Mouse (Mus musculus): ENCODE data around the gene Pax7.

The Pax7 gene

DNA sequence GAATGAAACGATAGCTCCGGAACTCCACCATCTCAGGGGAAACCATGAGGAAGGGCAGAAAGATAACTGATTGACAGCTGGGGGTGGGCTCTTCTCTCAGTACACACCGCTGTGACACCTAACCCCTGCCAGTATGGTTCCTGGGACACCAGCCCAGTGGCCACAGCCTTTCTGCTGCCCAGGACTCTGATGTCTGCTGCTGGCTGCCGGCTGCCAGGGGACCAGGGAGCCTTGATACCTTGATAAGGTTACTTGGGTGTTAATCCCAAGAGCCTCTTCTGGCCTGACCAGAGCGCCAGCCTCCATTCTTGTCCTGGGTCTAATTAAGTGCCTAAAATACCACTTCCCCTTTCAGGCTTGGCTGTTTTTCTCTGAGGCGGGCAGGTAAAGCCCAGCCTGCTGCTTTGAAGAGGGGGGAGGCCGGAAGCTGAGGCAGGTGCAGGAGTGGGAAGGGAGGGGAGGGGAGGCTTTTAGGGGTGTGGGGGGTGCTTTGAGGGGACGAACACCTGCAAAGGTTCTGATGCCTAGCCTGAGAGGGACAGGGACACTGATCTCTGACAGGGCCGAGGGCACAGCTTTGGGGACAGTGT lies 19.9 kb downstream of the Pax7 start:
- in situ Hi-C loops (cut with MboI, MseI) = no loop called here

DNA sequence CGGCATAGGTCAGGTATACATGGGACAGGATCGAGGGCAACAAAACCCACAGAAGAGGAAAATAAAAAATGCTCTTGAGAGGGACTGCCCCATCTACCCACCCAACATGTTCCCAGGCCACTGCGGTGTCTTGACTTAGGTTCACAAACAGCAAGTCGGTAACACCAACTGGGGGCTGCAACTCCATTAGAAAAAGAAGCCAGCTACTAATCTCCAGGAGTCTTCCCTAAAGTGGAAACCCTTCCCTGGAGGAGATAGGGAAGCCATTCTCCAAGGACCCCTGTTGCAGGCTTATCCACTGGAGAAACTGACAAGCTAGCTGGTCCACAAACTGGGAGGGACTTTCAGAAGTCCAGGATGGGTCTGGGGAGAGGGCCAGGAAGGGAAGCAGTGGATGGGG lies 21.4 kb downstream of the Pax7 start:
- in situ Hi-C loops (cut with MboI, MseI) = no loop called here

DNA sequence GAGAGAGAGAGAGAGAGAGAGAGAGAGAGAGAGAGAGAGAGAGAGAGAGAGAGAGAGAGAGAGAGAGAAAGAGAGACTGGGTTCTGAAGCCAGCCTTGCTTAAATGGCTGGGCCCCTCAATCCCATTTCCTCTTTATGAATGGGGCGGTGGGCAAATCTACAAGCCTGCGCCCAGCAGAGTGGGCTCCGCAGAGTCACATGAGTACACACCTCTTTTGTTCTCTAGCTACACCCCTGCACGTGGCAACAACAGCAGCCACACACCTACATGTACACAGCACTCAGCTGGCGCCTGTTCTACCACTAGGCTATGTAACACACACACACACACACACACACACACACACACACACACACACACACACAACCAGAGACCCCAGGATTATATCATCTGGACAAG lies 21.9 kb downstream of the Pax7 start:
- in situ Hi-C loops (cut with MboI, MseI) = no loop called here

DNA sequence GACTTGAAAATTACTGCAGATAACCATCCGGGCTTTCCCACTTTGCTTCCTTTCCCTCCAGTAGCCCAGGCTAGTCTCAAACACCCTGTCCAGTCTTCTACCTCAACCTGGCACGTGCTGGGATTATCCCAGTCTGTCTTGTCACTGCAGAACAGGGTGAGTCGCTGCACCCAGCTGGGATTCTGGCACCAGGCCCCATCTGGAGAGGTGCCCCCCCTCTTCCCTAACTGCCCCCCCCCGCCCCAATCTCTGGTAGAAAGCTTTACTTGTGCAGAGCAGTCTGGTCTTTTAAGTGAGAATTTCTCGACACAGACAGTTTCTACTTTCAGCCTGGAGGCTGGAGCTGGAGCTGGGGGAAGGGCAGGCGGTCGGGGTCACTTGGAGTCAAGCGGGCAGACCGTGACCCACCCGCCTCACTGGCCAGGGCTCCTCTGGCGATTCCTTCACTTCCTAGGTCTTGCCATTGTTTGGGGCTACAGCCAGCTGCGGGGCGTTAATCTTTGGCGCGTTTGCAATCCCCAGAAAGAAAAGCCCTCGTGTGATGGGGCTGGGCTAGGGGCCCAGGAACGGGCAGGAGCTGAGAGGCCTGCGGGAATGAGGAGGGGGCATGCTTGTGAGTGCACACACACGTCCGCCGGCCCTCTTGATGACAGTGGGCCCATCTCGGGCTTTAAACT lies 22.4 kb downstream of the Pax7 start:
- in situ Hi-C loops (cut with MboI, MseI) = no loop called here

DNA sequence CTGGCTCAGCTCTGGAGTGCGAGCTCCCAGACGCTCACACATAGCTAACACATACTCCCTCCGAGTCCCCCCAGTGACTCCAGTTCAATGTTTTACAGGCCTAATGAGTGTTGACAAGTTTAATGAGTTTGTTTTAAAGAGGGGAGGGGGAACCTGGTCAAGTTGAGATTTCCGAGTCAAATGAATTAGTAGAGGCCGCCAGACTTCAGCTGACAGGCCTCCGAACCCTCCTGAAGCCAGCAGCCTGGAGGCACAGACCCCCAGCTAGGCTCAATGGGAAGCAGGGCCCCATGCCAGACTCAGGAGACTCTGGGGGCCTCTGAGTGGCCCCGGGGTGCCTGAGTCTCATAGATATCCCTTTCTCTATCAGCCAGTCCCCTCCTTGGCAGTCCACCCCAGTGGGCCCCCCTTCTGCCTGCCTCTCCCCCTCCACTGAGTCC lies 23.9 kb downstream of the Pax7 start:
- in situ Hi-C loops (cut with MboI, MseI) = no loop called here

DNA sequence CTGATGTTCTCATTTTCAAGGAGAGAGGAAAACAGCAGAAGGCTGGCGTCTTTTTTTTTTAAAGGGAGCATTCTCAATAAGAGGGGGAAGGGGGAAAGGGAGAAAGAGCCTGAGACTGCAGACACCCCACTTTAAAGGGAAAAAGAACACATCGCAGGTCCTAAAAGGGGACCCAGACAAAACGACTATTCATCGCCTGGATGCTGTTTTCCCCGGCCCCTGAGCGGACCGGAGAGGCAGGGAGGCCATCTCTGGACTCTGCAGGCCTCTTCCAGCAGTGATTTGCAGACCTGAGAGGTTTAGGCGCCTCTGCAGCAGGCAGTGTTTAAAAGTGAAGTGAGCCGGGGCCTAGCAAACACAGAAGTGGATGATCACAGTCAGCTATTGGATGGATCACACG lies 25.5 kb downstream of the Pax7 start:
- in situ Hi-C loops (cut with MboI, MseI) = no loop called here

DNA sequence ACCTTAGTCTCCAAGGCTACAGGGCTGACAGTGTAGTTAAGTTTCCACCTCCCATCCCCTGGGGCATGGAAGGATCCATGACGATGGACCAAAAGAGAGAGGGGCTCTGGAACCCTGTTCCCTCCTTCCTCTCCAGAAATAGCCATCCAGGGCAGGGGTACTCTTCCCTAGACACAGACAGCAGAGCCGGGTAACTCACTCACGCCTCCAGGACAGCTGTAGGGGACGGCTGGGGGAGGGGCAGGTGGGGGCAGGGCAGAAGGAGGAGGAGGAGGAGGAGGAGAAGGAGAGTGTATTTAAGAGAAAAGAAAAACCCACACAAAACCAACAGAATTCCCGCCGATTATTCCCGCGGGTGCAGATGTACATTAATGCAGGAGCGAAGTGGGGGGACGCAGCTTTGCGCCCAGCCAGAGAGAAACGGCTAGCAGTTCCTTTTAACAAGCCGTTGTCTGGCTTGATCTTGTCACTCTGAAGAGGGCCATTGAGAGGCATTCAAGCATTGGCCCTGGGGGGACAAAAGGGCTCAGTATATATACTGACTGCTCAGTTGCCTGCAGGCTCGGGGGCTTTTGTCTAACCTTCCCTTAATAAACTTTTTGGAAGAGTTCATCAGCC lies 26.0 kb downstream of the Pax7 start:
- in situ Hi-C loops (cut with MboI, MseI) = no loop called here

DNA sequence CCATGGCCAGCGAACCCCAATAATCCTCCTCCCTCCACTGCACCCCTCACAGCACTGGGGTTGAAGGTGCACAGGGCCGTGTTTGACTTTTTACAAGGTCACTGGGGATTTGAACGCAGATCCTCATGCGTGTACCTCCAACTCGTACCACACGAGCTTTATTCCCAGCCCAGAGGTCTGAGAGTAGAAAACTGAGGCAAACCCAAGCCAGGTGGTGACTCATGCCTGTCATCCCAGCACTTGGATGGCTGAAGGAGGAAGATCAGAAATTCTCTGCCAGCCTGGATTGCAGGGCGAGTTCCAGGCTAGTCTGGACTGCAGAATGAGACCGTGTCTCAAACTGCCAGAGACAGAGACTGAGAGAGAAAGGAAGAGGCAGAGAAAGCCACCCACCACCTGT lies 28.4 kb downstream of the Pax7 start:
- in situ Hi-C loops (cut with MboI, MseI) = no loop called here

DNA sequence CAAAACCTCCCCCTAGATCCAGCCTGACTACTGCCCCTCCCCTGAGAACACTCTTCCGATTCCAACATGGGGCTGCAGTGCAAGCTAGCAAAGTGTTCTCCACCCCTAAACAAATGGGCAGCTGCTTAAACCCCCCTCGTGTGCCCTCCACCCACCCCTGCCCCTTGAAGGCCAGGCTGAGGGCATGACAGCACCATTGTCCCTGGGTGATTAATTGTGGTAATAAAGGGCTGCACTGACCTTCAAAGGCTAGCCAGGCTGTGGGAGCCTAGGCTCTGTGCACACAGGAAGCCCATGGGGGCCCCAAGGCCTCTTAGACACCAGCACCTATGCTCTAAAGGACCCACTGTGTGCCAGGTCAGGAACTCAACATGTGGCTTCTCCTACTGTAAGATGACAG lies 29.3 kb downstream of the Pax7 start:
- in situ Hi-C loops (cut with MboI, MseI) = no loop called here

DNA sequence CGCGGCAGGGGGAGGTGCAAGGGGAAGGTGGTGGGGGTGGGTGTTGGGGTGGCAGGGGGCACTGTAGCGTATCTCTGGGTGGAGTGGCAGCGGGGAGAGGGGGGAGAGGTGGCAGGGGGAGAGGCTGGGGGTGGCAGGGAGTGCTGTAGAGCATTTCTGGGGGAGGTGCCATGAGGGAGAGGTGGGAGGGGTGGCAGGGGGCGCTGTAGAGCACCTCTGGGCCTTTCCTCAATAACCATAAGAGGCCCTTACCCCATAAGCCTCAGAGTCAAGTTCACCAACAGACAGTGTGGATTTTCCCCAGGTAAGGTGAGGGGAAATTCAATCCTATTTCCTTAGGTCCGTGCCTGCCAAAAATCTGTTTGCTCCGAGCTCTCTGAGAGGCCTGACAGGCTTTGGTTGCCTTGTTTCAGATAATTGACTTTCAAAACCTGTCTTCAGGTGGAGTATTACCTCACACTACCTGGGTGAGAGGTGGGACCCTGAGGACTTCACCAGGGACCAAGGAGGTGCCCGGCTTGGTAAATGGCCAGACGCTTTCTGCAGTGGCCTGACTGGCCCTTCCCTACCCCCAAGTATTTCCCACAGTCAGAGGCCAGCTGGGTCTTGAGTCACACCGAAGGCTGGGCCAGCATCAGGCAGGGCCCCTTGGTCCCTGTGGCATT lies 33.8 kb downstream of the Pax7 start:
- in situ Hi-C loops (cut with MboI, MseI) = no loop called here

DNA sequence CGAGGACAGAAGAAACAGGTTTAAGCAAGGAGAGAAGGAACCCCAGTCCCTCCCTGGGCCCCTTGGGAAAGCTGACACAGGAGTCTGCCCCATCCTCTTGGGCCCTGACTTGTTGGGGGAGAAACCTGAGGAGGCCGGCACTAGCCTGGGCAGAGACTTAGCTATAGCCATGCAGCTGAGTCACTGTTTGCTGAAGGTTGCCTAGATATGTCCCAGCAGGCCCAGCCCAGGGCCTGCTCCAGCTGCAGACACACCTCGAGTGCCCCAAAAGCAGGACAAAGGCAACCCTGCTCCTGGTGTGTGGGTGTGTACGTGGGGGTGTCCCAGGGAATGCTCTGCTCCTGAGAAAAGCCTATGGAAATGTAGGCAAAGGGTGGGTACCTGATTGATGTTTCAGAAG lies 36.0 kb downstream of the Pax7 start:
- in situ Hi-C loops (cut with MboI, MseI) = no loop called here

DNA sequence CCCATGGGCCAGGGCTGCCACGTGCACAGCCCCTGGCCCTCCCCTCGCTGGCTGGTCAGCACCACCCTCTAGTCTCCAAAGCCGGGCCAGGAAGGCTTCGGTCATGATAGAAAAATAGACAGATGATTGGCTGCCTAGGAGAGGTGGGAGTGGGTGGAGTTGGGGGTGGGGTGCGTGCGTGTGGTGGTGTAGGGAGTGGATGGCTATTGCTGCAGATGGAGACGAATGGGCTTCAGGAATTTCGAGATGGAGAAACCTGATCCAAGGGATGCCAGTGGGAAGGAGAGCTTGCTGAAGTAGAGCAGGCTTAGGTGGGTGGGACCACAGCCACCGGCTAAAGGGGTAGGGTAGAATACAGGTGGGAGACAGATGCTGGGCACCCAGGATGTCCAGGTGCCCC lies 37.2 kb downstream of the Pax7 start:
- in situ Hi-C loops (cut with MboI, MseI) = no loop called here

DNA sequence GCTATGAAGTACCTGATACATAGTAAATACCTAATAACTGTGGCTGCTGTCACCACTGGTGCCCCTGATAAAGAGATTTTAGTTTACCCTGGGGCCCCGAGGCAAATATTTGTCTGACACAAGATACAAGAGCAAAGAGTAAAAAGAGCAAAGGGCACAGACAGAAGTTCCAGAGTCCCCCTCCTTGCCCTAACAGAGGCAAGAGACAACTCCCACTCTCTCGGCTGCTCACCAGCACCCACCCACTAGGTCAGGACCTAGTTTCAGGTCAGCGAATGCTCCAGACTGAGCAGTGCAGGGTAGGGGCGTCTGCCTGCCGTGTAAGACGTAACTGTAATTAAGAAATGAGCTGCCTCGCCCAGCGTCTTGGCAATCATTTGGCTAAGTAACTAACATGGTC lies 42.2 kb downstream of the Pax7 start:
- in situ Hi-C loops (cut with MboI, MseI) = no loop called here

DNA sequence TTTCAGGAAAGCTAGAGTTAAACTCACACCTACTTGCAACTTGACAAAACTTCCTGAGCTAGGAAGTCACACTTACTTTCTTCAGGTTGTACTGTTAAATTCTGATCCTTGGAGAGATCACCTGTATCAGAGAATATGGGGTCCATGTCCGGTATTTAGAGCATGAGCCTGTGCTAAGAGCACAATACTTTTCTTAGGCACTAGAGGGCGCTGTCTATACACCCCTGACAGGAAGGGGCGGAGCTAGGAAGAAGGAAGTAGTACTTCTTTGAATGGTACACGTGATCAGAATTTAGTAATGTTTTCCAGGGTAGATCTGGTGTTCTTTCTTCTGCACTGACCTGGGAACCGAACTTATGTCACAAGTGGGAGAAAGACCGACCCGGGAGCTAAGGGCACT lies 43.6 kb downstream of the Pax7 start:
- in situ Hi-C loops (cut with MboI, MseI) = no loop called here

DNA sequence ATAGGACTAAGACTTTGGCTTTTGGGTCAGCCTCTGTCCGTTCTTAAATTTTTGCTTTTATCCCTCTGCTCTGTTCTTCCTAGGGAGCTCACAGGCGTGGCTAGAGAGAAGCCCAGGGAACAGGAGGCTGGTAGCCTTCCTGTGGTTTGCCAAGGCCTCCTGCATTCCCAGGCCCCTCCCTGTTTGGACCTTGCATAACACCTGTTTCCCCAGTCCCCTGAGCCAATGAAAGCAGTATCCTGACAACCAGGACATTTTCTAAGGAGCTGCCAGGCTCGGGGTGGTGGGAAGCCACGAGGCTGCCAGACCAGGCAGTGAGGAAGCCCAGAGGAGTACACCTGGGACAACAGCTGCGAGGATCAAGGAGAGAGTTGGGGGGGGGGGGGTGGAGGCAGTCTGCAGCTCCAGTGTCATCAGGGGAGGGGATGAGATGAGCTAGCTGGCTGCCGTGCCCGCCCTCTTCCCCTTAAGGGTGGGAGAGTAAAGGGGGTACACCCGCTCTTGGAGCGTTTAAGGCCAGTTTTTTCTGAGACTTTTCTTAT lies 50.3 kb downstream of the Pax7 start:
- in situ Hi-C loops (cut with MboI, MseI) = no loop called here

DNA sequence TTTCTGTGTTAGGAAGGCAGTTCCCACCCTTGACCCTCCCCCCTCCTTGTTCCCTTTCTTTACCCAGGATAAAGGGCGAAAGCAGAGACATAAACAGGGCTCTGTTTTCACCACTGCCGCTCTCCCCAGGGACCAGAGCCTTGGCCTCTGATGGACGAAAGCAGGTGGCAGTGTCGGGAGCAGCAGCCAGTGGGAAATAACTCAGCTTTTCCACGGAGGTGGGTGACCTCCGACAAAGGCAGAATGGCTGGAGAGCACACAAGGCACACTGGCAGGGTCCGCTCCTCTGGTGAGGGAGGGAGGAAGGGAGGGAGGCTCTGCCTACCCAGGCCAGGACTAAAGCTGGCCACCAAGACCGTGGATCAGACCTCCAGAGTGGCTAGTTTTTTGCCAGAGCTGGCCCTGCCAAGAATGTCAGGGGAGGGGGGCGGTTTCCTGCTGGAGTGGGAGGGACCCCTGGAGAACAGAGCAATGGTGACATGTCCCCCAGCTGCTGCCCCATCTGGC lies 62.1 kb downstream of the Pax7 start:
- in situ Hi-C loops (cut with MboI, MseI) = no loop called here

DNA sequence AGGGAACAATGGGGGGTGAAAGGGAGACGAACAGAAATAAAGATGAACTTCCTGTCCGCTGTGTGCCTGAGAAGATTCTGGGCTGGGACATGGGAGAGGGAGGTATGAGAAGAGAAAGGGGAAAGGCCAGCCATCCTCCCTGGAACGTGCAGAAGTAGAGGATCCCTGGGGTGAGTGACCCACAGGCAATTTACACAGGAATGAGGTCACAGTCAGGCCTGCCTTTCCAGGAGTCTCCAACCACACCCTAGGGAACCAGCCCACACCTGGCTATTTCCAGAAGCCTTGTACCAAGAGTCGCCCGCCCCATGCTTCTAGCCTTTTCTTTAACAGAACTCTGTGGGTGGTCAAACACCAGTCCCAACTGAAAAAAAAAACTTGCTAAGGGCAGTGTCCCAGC lies 65.5 kb downstream of the Pax7 start:
- in situ Hi-C loops (cut with MboI, MseI) = no loop called here

DNA sequence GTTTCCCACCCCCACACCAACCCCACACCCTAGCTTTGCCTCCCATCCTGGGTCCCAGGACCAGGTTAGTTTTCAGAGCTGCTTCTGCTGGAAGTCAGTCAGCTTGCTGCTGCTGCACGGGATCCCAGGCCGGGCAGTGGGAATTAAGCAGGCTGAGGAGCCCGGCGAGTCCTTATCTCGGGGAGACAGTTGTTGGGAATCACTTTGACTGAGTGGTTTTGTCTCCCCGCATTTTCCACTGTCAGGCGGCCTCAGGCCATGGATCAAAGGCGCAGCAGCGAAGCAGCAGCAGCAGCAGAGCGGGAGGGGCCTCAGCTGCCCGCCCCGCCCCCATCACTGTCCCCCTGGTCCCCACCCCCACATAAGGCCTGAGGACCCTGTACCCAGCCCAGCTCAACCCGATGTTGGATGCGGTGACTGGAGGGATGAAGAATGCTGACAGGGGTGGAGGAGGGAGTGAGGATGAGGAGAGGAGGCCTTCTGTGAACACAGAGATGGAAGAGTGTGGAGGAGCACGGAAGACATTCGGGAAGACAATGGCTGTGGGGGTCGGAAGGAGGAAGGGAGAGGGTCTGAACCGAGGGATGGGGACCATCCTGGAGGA lies 66.1 kb downstream of the Pax7 start:
- in situ Hi-C loops (cut with MboI, MseI) = no loop called here

DNA sequence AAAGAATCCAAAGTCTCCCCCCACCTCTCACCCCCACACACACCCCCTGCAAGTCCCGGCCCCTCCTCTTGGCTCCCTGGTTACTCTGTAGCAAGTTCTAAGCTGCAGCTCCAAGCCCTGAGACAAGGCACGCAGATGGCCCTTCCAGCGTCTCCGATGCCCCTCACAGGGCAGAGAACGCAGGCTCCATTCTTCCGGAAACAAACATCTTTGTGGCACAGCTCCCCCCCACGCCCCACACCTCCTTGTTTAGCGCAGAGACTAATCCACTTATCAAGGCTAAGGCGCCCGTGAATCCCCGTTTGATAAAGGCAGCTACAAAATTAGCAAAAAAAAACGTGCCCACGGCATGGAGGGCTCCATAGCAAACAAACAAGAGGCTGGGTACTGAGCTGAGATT lies 71.4 kb downstream of the Pax7 start:
- in situ Hi-C loops (cut with MboI, MseI) = no loop called here

DNA sequence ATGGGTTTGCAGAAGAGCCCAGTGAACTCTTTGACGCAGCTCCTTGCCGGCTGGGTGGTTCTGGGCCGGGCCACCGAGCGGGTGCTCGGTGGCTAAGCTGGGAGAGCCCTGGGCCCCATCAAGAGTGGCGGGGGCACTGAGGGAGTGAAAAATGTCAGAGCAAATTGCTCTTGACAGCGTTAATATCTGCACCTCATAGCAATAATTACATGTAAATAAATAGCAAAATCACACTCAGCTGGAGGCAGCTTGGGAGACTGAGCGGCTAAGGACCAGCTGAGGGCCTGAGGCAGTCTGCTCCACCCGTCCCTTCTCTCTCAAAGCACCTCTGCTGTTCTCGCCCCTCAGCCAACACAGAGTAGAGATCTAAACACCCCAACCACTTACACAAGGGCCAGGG lies 72.6 kb downstream of the Pax7 start:
- in situ Hi-C loops (cut with MboI, MseI) = no loop called here

DNA sequence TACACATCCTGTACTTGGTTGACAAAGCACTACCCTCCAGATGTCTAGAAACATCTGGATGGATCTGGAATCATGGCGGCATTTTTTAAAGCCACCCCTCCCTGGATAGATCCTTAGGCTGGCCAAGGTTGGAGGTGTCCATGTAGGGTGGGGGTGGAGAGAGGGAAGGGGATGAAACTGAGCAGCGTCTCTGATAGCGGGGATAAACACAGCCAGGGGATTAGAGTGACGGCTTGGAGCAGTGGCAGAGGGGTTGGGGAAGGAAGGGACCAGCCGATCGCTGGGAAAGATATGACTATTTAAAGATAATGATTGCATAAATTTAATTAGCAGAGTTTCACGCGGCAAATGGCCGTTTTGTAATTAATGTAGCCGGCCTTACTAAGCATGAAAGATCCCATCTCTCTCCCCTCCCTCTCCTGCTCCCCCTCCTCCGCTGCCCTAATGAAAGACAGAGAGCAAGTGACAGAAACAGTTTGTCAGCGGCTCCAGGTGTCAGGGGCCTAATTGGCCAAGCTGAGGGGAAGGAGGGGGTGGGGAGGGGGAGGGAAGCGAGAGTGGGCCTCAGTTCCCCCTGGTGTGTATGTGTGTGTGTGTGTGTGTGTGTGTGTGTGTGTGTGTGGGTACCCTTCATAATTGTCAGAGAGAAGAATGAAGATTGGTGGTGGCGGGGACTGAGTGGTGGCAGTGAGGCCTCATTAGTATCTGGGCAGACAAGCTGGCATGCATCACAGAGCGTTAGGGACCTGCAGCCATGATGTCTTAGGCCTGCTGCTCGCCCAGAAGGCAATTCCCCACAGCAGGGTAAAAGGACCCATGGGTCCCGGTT lies 74.6 kb downstream of the Pax7 start:
- in situ Hi-C loops (cut with MboI, MseI) = loop anchor here (10.0 kb wide), 1 partner anchor 214 kb away; no protein-coding TSS in a partner anchor

Measured in T-helper 1 cell (primary cell).